Comparison of ENCODE assay signal across 21 mouse cellular contexts in the genomic region with DNA sequence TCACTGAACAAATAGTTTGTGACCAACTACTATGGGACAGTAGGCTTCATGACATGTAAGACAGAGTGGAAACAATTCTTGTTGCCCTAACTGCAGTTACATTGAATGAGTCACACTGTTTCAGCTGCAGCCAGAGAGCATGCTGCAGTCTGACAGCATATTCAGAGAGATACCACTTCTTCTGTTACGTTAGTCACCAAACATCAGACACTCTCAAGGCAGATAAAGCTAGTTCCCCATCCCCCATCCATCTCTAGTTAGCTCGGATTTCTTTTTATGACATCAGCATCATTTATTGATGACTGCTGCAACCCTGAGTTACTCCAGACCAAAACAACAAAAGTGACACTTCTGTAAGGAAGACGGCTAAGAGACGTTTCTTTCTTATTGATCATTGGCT. TPM values are rescaled to one million over a fixed set of nuclear protein-coding genes. Genes with fewer than 3 reads are reported as not detected.
DNase-seq lines count a peak whose midpoint lies in the region; ATAC-seq lines count a peak whose summit lies in the region.
"Had no signal": no experiment of that assay in that cellular context is flagged by ENCODE, and none has a peak within 500 bp of the region (broad histone marks: within the 10 kb centered on the region; RNA-seq: fewer than 3 reads in every experiment).

No protein-coding gene starts in this region.

- no peaks in the 10 kb centered on the region for H3K9me3 ChIP-seq in heart, embryonic 10.5 days
- H3K9me3 ChIP-seq in forebrain, embryonic 14.5 days (replicated peaks; ENCODE audit: control insufficient read depth, low read length): no peaks in the 10 kb centered on the region
- H3K9me3 ChIP-seq: embryonic facial prominence, embryonic 13.5 days; forebrain, embryonic 13.5 days; G1E; heart, embryonic 15.5 days; hindbrain, embryonic 13.5 days had no signal

- no peak overlapping the region for H3K4me2 ChIP-seq in forebrain, embryonic 14.5 days (ENCODE audit: low read length)
- H3K4me2 ChIP-seq: embryonic facial prominence, embryonic 13.5 days; forebrain, embryonic 13.5 days; heart, embryonic 11.5 days; heart, embryonic 15.5 days; hindbrain, embryonic 13.5 days had no signal

- peak; percentile 62 for DNase-seq in heart, adult 11 months
- no peak for DNase-seq in heart, embryonic 10.5 days (ENCODE audit: low spot score)
- DNase-seq in CD8-positive naive resting alpha-beta T cell, adult 2 months (ENCODE audit: low read depth in 2 of 2, low spot score in 2 of 2): peak; percentile 13 to 50
- DNase-seq in NIH3T3 (ENCODE audit: low read depth): peak; percentile 23
- DNase-seq in natural killer cell, adult 2 months (ENCODE audit: low spot score in 2 of 2): peak; percentile 14 to 58
- no peak for DNase-seq in forebrain, embryonic 14.5 days (ENCODE audit: low spot score)
- DNase-seq in urinary bladder, postnatal 4 days (ENCODE audit: low spot score in 2 of 2): no peak
- DNase-seq: adrenal gland, postnatal 14 days; cerebellum, adult 18-20 months; cerebellum, adult 9-11 months; cerebellum, postnatal 36 days; gastrocnemius, adult 2 months; gastrocnemius, postnatal 25 days; heart, postnatal 14 days had no signal

- no peak for ATAC-seq in forebrain, embryonic 14.5 days
- ATAC-seq: forebrain, embryonic 13.5 days; hindbrain, postnatal 0 days had no signal

- H3K27ac ChIP-seq in heart, embryonic 10.5 days: no peak overlapping the region
- H3K27ac ChIP-seq in forebrain, embryonic 14.5 days (ENCODE audit: low read depth, low read length): no peak overlapping the region
- H3K27ac ChIP-seq: embryonic facial prominence, embryonic 13.5 days; forebrain, embryonic 13.5 days; gastrocnemius, adult 2 months; heart, embryonic 15.5 days; hindbrain, embryonic 13.5 days; hindbrain, postnatal 0 days had no signal

- no peaks in the 10 kb centered on the region for H3K36me3 ChIP-seq in heart, embryonic 10.5 days
- H3K36me3 ChIP-seq in forebrain, embryonic 14.5 days (ENCODE audit: control insufficient read depth, insufficient read depth, low read length): no peaks in the 10 kb centered on the region
- H3K36me3 ChIP-seq: embryonic facial prominence, embryonic 13.5 days; G1E; heart, embryonic 15.5 days; hindbrain, embryonic 13.5 days had no signal

- peaks cover 10% of the 10 kb centered on the region for H3K4me1 ChIP-seq in heart, embryonic 10.5 days
- H3K4me1 ChIP-seq in forebrain, embryonic 14.5 days (ENCODE audit: control insufficient read depth, insufficient read depth, low read length): no peaks in the 10 kb centered on the region
- H3K4me1 ChIP-seq: forebrain, embryonic 13.5 days; hindbrain, embryonic 13.5 days had no signal

- H3K4me3 ChIP-seq in heart, embryonic 10.5 days: no peak overlapping the region
- no peak overlapping the region for H3K4me3 ChIP-seq in forebrain, embryonic 14.5 days (ENCODE audit: low read depth, low read length)
- H3K4me3 ChIP-seq: embryonic facial prominence, embryonic 13.5 days; forebrain, embryonic 13.5 days; gastrocnemius, adult 2 months; heart, embryonic 15.5 days; hindbrain, embryonic 13.5 days had no signal

- H3K9ac ChIP-seq in forebrain, embryonic 14.5 days (ENCODE audit: low read length): no peak overlapping the region
- H3K9ac ChIP-seq: embryonic facial prominence, embryonic 13.5 days; forebrain, embryonic 13.5 days; heart, embryonic 15.5 days; hindbrain, embryonic 13.5 days had no signal

- WGBS in heart, embryonic 10.5 days: 57% methylated on average over 4 of the region's 4 CpGs
- 81% methylated on average over 4 of the region's 4 CpGs for WGBS in forebrain, embryonic 14.5 days

- H3K27me3 ChIP-seq in heart, embryonic 10.5 days (ENCODE audit: insufficient read depth, poor library complexity, severe bottlenecking): no peaks in the 10 kb centered on the region
- no peaks in the 10 kb centered on the region for H3K27me3 ChIP-seq in forebrain, embryonic 14.5 days (replicated peaks; ENCODE audit: control insufficient read depth, insufficient read depth, low read length)
- H3K27me3 ChIP-seq: embryonic facial prominence, embryonic 13.5 days; forebrain, embryonic 13.5 days; heart, embryonic 15.5 days; hindbrain, embryonic 13.5 days had no signal

RNA-seq across cellular contexts. Expression of a gene that starts 36.5 kb away (rescaled TPM):
- polyA plus RNA-seq in heart, embryonic 10.5 days (2016; fragmentation: Nextera tagmentation; extraction: Ambion mirVana): 4.7 and 8.5 TPM in 2 replicates
- polyA plus RNA-seq in forebrain, embryonic 14.5 days (2014; fragmentation: Nextera tagmentation; extraction: Ambion mirVana): 0.75 and 0.99 TPM in 2 replicates
- polyA plus RNA-seq: G1E had no signal

RNA-seq across cellular contexts. Expression of a gene that starts 59.9 kb away (rescaled TPM):
- 6.7 and 11.5 TPM in 2 replicates for polyA plus RNA-seq in heart, embryonic 10.5 days (2016; fragmentation: Nextera tagmentation; extraction: Ambion mirVana)
- polyA plus RNA-seq in forebrain, embryonic 14.5 days (2014; fragmentation: Nextera tagmentation; extraction: Ambion mirVana): 2.7 and 3.4 TPM in 2 replicates
- polyA plus RNA-seq: G1E had no signal

Comparison
In these comparisons a context has a peak if more than half of its experiments do, and no peak if none do; other contexts are left out.
1. DNase-seq: peak in heart, adult 11 months (single experiment), CD8-positive naive resting alpha-beta T cell, adult 2 months (2 of 2), NIH3T3 (single experiment) and natural killer cell, adult 2 months (2 of 2); none in heart, embryonic 10.5 days (single experiment), forebrain, embryonic 14.5 days (single experiment) and urinary bladder, postnatal 4 days (0 of 2).